Mouse (Mus musculus): ENCODE measurements around the gene Palld. TPM values are rescaled to one million over a fixed set of nuclear protein-coding genes. Genes with fewer than 3 reads are reported as not detected.

Palld gene
- total RNA-seq, 2 experiments from 2014 or later, result 4.0 to 4.2 TPM

DNA sequence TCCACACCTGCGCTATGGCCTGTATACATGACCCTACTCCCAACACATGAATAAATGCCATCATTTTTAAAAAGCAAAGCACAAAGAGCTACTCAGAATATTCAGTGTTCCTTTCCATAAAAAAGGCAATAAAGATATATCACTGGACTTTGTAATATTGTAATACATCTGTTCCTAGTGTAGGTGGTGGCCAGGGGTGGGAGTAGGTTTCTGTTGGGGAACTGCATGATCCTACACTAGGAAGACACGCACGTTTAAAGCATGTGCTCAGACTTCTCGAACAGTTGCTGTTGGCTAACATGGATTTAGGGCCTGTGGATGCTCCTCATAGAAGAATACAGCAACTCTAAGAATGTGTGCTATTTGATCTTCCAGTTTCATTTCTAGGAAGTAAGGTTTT lies 165.0 kb downstream of the Palld start:
- DNase-seq (ENCODE audit: low spot score in 2 of 2), result no peak
- intact Hi-C loops (cut with DNase I), result no loop called here

DNA sequence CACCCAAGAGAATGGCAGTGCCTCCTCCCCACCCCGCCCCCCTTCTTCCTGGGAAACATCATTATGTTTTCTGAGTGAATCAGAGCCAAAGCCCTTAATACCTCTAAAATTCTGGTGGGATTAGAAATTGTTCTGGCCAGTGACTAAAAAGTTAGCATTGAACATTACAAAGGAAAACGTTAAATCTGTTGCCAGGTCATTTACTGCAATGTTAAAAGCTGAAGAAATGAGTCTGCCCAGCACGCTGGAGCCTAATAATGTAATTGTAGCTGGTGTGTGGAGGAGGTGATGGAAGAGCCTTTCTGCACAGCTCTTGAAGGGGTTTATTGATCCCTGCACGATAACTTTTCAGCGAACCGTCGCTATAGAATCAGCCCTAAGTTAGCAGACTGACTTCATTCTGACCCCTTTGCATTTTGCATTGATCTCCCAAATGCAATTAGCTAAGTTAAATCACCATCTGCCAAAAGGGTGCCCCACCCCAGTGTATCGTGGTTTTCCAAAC lies 165.7 kb downstream of the Palld start:
- DNase-seq (ENCODE audit: low spot score in 2 of 2), result no peak
- intact Hi-C loops (cut with DNase I), result no loop called here

DNA sequence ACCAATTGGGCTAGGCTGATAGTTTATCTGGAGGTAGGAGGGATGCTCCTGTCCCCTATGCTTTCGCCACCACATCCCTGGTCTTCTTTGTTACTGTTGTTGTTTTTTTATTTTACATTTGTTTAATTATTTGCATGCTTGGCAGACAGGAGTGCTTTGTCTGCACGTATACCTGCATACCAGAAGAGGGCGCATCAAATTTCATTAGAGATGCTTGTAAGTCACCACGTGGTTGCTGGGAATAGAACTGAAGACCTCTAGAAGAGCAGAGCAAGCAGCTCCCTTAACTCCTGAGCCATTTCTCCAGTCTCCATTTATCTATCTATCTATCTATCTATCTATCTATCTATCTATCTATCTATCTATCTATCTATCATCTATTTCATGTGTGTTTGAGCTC lies 166.4 kb downstream of the Palld start:
- DNase-seq (ENCODE audit: low spot score in 2 of 2), result no peak
- intact Hi-C loops (cut with DNase I), result no loop called here

DNA sequence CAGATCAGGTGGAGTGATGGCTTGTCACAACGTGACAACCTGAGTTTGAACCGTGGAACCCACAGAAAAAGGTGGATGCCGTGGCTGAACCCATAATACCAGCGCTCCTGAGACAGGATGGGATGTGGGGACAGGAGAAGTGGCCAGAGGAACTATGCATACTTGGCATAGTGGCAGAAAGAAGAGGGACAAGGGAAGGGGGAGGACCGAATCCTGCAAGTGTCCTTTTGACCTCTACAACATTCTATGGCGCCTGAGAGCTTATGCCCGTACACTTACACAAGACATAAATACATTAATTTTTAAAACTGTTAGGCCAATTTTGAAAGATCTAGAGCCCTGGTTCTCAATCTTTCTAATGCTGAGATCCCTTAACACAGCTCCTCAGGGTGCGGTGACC lies 168.3 kb downstream of the Palld start:
- intact Hi-C loops (cut with DNase I), result no loop called here
- DNase-seq (ENCODE audit: low spot score in 2 of 2), result no peak

DNA sequence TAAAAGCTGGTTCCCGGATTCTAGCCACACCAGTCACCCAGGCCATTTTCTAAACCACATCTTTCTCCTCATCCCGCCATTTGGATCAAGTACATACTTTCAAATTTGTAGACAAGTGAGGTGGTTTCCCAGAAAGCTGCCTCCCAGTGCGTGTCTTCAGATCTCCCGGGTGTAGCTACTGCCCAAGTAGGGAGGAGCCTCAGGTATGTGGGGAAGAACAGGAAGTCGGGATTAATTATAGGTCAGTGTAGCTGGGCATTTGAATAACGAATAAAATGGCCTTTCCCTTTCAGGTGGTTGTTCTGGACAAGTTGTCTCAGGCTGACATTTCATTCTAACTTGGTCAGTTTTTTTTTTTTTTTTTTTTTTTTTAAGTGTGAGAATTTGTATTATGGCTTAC lies 170.3 kb downstream of the Palld start:
- intact Hi-C loops (cut with DNase I), result no loop called here
- no peak for DNase-seq (ENCODE audit: low spot score in 2 of 2)

DNA sequence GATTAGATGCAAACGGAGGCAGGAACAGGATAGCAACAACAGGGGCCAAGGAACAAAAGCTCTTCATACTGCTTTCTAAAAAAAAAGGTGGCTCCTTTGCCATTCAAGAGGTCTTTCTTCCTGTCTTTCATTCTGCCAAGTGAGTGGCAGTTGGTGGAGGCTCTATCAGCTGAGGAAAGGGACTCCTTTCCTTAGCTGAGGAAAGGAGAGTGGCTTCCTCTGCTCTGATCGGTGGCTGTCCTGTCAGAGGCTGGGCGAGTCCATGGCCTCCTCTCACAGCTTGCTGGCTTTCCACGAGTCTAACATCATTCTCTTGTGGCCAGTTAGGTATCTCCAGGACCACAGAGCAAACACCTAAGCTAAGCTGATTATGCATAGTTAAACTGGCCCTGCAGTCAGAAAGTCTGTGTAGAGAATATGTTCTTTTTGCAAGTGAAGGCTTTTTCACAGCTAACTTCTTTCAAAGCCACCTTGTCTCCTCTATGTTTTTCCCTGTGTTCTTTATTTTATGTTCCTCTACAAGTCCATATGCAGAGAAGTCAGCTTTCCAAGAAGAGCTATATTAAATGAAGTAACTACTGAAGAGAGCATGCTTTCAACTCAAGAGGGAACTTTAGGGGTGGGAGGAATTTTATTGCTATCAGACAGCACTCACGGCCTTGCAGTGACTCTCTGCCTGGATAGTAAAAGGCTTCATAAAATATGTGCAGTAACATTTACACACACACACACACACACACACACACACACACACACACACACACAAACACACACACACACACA lies 171.0 kb downstream of the Palld start:
- DNase-seq (ENCODE audit: low spot score in 2 of 2), result no peak

DNA sequence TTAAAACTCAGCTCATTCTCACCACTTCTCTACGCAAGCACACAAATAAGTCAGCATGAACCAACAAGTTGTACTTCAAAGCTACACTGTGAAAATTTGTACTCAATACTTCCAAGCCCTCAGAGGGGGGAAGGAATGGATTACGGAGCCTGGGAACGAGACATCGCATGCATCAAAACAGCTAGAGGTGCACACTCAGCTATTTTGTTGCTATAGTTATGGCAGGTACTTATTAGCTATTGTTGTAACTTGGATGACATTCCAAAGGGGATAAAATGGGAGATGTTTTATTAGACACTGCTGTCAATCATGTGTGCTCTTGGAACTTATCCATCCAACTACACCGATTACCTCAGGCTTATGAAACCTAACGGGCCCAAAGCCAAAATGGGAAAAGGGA lies 171.8 kb downstream of the Palld start:
- intact Hi-C loops (cut with DNase I), result no loop called here
- no peak for DNase-seq (ENCODE audit: low spot score in 2 of 2)

More for the DNA sequence above, 171.0 kb downstream of the Palld start:
- intact Hi-C loops (cut with DNase I), result no loop called here

DNA sequence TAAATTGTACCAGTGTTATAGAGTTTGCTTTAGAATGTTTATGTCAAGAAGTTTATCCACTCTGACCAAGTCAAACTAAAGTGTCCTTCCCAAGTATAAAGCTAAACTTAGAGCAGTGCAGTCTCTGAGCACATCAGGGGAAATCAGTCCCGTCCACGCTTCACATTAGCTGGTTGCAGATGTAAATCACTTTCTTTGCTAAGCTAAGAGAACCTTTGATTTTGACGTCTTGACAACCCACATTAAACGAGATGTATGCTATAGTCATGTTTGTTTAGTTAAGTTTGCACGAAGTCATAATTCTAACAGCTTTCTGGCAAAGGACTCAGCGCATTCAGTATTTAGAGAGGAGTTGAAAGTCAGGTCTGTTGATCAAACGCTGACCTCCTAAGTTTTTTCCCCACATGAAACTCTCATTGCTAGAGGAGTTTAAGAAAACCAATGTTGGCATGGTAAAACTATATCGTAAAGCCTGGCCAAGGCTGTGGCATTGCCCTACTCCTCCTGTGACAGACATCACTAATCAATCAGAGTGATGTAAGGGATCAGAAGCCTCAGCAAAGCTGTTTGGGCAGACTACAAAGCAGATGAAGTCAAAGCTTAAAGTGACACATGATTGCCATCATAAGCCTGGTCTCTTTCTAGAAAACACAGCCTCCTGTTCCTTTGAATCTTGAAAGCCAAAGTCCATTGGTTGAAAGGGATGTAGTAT lies 177.0 kb downstream of the Palld start:
- no peak for DNase-seq (ENCODE audit: low spot score in 2 of 2)
- intact Hi-C loops (cut with DNase I), result no loop called here

DNA sequence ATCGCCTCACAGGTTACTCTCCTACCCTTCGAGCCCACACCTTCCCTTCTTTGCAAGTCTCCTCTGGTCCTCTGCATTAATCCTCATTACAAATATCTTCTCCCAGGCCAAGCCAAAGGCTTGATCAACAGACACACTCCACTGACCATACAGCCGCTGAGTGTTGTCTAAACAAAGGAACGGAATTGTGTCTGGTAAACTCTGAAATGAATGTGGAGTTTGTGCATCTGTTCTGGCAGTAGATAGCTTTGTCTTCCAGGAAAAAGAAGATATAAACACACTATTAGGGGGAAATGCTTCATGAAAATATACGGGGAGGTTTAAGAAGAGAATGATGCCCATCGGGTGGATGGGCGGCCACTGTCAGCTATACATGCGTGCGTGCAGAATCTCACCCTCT lies 180.3 kb downstream of the Palld start:
- no peak for DNase-seq (ENCODE audit: low spot score in 2 of 2)
- intact Hi-C loops (cut with DNase I), result no loop called here

DNA sequence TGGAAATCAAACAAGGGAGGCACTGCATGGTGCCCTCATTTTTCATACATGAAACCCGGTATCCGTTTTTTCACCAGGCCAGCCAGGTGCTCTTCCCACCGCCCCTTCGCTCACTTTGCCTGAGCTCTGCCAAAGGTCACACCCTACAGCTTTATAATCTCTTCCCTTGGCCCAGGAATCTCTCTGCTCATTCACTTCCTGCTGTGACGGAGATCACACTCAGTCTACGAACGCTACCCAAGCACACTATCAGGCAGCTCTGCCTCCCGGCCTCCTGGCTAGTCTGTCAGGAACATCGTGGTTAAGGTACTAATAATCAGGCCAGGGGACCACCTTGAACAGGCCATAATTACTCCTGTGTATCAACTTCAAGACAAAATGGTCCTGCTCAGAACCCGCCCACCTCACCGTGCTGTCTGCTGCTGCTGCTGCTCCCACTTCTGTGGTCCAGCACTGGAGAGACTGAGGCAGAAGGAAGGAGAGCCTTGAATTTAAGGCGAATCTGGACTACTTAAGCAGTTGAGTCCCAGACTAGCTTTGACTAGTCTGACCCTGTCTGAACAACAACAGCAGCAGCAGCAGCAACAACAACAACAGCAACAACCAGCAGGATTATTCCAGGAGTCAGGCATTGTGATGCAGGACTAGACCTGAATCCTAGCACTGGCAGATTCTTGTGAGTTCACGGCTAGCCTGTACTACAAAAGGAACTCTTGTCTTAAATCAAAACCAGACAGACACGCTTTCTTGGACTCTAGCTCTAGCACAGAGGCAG lies 187.0 kb downstream of the Palld start:
- intact Hi-C loops (cut with DNase I), result no loop called here
- DNase-seq (ENCODE audit: low spot score in 2 of 2), result no peak

DNA sequence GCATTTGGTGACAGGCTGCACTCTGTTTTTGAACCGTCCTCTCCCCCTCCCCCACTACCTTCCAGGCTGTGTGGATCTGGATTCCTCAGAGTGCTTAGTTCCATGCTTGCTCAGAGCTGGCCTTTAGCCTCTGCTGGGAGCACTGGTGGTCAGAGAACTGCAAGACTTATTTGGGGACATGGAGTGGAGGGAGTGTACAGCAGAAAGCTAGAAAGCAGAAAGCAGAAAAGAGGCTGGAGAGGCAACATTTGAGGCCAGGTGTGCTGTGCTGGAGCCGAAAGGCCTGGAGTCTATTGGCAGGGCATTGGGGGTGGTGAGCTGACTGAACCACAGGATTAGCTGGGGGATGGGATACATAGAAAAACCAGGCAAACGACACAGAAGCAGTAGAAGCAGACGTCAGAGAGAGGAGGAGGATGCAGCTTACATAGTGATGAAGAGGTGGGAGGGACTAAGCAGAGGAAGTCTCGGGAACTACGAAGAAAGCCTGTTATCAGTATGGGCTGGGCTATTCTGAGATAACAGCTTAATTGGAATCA lies 188.1 kb downstream of the Palld start:
- intact Hi-C loops (cut with DNase I), result no loop called here
- no peak for DNase-seq (ENCODE audit: low spot score in 2 of 2)

DNA sequence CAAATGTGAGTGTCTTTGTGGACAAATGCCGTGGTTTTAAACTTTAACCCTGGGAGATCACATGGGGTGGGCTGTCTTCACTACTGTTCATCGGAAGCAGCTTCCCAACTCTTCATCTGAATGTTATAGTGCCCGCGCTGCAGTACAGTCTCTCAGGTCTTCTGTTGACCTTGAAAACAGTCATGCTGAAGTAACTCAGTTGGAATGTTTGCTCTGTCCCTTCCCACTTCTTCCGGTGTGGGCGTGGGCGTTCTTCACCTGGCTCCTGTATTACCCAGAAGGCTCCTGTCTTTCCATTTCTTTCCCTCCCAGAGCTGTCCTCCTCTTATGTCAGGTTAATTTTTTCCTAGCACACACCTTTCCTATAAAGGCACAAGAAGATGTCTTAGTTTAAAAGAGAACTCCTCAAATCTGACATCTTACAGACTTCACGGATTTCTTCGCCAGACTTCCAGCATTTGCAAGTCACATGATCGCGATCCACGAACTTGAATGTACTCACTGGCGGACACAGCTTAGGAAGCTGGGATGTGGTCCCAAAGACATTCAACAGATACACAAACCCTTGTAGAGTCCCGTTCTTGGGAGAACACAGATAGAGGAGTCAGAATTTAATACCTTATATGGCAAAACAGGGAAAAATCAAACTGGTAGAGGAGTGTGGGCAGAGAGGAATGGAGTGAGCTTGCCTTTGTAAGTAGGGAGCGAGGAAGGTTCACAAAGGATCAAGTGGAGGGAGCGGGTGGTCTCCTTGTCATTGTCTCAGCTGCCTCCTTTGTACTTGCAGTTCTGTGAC lies 189.1 kb downstream of the Palld start:
- intact Hi-C loops (cut with DNase I), result no loop called here
- no peak for DNase-seq (ENCODE audit: low spot score in 2 of 2)

DNA sequence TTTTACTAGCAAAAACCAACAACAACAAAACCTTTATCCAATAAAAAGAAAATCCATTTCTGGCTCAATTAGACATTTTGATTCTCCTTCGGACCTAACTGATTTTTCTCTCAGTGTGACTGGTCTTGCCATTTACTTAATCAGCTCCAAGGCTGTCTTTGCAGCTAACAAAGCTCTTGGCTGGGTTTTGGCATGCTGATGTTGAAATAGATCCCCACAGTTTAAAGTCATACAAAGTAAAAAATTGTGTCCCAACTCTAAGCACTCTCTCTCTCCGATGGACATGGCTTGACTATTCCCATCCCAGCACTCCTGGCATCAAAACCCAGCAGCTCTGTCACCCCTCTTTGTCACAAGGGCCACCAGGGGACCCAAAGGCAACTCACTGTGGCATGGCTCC lies 190.1 kb downstream of the Palld start:
- intact Hi-C loops (cut with DNase I), result no loop called here
- DNase-seq (ENCODE audit: low spot score in 2 of 2), result no peak

DNA sequence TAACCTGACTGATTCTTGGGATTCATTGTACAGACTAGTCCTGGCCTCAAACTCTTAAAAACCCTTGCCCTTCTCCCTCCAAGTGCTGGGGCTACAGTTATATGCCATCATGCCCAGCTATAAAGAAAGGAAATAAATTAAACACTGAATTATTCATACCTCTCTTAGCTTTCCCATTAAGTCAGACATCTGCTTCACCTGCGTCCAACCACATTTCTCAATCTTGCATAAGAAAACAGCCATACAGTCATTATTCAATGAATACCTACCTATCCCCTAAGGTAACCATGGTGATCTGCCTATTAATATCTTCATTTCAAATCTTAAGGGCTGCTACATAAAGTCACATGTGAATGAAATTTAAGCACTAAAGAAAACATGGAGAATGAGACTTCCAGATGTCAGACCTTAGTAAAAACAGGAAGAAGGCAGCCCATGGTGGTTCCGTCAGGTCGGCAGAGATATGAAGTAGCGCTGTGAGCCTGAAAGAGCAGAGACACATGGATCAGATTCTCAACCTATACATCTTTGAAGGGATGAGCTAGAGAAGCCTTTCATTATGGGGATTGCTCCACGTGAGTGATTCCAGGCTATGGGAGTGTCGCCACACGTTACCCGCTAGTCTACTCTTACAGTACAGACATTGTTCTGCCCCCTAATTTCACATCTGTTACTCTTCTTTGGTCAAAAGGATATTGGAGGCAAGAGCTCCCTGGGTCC lies 193.7 kb downstream of the Palld start:
- DNase-seq (ENCODE audit: low spot score in 2 of 2), result no peak
- intact Hi-C loops (cut with DNase I), result no loop called here

DNA sequence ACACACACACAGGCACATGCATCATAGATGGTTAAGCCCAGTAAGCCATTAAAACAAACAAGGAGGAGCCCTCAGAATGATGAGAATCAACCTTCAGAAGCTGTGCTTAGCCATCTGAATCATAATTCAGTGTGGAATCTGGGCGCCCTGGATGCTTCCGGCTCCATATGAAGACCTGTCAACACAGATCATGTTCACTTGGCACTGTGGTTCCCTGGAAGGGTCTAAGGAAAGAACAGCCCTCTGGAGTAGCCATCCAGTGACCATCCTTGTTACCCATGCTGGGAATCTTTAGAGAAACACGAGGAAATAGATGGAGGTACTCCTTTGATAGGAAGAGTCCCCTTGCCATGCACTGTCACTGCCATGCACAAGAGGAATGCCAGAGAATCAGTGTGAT lies 197.0 kb downstream of the Palld start:
- intact Hi-C loops (cut with DNase I), result no loop called here
- no peak for DNase-seq (ENCODE audit: low spot score in 2 of 2)

DNA sequence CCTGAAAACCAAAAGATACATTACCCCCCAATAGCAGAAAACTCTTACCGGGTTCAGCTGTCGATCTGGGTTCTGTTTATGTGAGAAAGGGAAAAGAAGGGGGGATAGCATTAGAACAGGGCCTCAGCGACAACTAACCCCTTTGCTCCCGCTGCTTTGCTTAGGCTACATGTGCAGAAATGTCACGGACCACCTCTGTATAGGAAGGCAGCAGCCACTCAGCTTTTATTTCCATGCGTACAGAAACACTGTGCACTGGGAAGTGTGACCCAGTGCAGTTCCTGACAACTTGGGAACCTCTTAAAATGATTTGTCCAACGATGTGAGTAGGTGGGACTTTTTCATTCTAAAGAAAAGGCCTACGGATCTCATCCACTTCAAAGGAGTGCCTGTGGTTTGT lies 200.4 kb downstream of the Palld start:
- DNase-seq (ENCODE audit: low spot score in 2 of 2), result no peak
- intact Hi-C loops (cut with DNase I), result no loop called here

DNA sequence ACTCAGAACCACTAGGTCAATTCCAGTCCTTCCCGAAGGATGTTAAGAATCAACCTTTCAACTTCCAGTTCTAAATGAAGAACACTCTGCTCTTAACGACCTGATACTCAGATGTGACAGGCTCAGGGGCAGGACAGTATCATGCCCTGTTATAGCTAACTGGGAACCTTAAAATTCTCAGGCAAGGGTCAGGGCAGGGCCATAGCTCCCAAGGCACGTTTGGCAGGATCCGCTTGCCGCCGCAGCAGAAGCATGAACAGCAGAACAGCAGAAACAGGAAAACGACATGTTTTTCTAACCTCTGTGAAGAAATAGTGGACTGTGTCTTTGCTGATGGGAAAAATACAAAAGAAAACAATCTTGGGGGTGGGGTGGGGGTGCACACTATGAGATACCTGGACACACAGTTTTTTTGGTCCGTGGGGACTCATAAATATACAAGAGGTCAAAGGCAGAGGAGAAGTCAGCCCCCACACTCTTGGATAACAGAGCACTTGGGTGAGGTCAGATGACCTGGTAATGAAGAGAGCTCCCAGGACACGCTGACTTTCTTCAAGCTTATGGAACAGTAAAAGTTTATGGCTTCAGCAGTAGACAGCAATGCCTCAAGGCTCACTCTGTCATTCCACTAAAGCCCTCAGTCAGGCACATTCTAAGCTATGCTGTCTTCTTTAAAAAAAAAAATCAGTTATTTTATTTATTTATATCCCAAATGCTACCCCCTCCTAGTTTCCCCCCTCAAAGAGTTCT lies 201.4 kb downstream of the Palld start:
- DNase-seq (ENCODE audit: low spot score in 2 of 2), result no peak
- intact Hi-C loops (cut with DNase I), result no loop called here

DNA sequence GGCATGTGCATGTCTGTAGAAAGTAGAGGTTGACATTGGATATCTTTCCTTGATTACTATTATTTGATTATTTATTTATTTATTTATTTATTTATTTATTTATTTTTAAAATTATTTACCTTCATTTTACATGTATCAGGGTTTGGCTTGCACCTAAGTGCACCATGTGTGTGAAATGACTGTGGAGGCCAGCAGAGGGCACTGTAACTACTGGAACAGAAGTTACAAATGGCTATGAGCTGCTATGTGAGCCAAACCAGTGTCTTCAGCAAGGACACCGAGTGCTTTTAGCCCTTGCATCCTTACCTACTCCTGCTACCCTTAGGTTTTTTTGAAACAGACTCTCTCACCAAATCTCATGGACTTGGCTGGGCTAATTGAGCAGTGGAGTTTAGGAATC lies 202.2 kb downstream of the Palld start:
- no peak for DNase-seq (ENCODE audit: low spot score in 2 of 2)
- intact Hi-C loops (cut with DNase I), result no loop called here
